Mouse (Mus musculus) neural tube, embryonic 11.5 days (tissue): Measurements from ENCODE around the gene Gse1. TPM values are rescaled to one million over a fixed set of nuclear protein-coding genes. Genes with fewer than 3 reads are reported as not detected.

Experiments
- ATAC-seq: fragments of 200-750 bp; cut with Nextera tagmentation; 2 replicates; pipeline ENCODE4 v1.8.0; 2017; ENCODE audit warnings: moderate number of reproducible peaks, mild to moderate bottlenecking, moderate TSS enrichment, moderate library complexity; ENCODE audit not compliant: insufficient read depth, low FRiP score, low TSS enrichment
- DNase-seq: peaks from one replicate; pipeline ENCODE4 v3.0.0-alpha.2; 2015; ENCODE audit warnings: low spot score
- H3K27ac ChIP-seq: fragments of 300-500 bp; sonication (generic); 2 replicates; pipeline ENCODE4 v1.5.1; 2014; ENCODE audit warnings: low read depth, mild to moderate bottlenecking, low read length
- H3K27me3 ChIP-seq: fragments of 300-500 bp; sonication (generic); 2 replicates; pipeline ENCODE4 v1.6.1; 2014; ENCODE audit warnings: mild to moderate bottlenecking, low read length, mixed read lengths; ENCODE audit not compliant: control insufficient read depth, insufficient read depth
- H3K36me3 ChIP-seq: fragments of 300-500 bp; sonication (generic); 2 replicates; pipeline ENCODE4 v1.6.1; 2014; ENCODE audit warnings: mild to moderate bottlenecking, low read length, moderate library complexity, mixed read lengths; ENCODE audit not compliant: control insufficient read depth, insufficient read depth
- H3K4me1 ChIP-seq: fragments of 300-500 bp; sonication (generic); 2 replicates; pipeline ENCODE4 v1.6.1; 2014; ENCODE audit warnings: low read length, mixed read lengths; ENCODE audit not compliant: control insufficient read depth, insufficient read depth
- H3K4me2 ChIP-seq: fragments of 300-500 bp; sonication (generic); 2 replicates; pipeline ENCODE4 v1.6.1; 2014; ENCODE audit warnings: low read depth, mild to moderate bottlenecking, moderate library complexity
- H3K4me3 ChIP-seq: fragments of 300-500 bp; sonication (generic); 2 replicates; pipeline ENCODE4 v1.5.1; 2014; ENCODE audit warnings: low read depth, low read length
- H3K9ac ChIP-seq: fragments of 300-500 bp; sonication (generic); 2 replicates; pipeline ENCODE4 v1.6.1; 2014; ENCODE audit warnings: mild to moderate bottlenecking, low read length
- H3K9me3 ChIP-seq: fragments of 300-500 bp; sonication (generic); 2 replicates; pipeline ENCODE4 v1.6.1; 2016; ENCODE audit warnings: low read length; ENCODE audit not compliant: control insufficient read depth
- WGBS: fragments of 180-500 bp; shearing (Covaris S2); extraction: QIAGEN DNeasy Blood & Tissue Kit; methylation state at CpG from one replicate; pipeline ENCODE4 v1.1.7; 2014; 5-methylcytosine and 5-hydroxymethylcytosine counted together
- polyA plus RNA-seq: library from polyadenylated mRNA; unstranded; fragments of >200 nt; fragmentation: Nextera tagmentation; extraction: Ambion mirVana; gene quantifications from 2 replicates; pipeline ENCODE4 v1.2.1, GENCODE M21; 2014

Gene Gse1
- polyA plus RNA-seq, 1 experiment from 2014 or later = 33.5 TPM

GRCm38 (mm10) chr8:120188510-120188909 lies 39.7 kb upstream of the Gse1 start:
- peaks cover 21% of the 10 kb centered on the region for H3K4me1 ChIP-seq
- DNase-seq = no peak
- 84% methylated on average over 6 of the region's 6 CpGs for WGBS
- H3K4me3 ChIP-seq = no peak overlapping the region
- H3K36me3 ChIP-seq = no peaks in the 10 kb centered on the region
- no peaks in the 10 kb centered on the region for H3K27me3 ChIP-seq
- H3K9me3 ChIP-seq = no peaks in the 10 kb centered on the region
- no peak overlapping the region for H3K4me2 ChIP-seq
- ATAC-seq = no peak
- no peak overlapping the region for H3K27ac ChIP-seq
- no peak overlapping the region for H3K9ac ChIP-seq

- 82% methylated on average over 6 of the region's 6 CpGs for WGBS
- Histone ChIP-seq H3K27ac (no peak overlapping the region), H3K4me2 (no peak overlapping the region), H3K36me3 (no peaks in the 10 kb centered on the region), H3K9me3 (no peaks in the 10 kb centered on the region), H3K9ac (no peak overlapping the region), H3K27me3 (no peaks in the 10 kb centered on the region), H3K4me1 (peaks cover 17% of the 10 kb centered on the region), H3K4me3 (no peak overlapping the region)
- ATAC-seq (no peak), DNase-seq (no peak)
Measured at GRCm38 (mm10) chr8:120189440-120189839, 38.8 kb upstream of the Gse1 start.

DNA sequence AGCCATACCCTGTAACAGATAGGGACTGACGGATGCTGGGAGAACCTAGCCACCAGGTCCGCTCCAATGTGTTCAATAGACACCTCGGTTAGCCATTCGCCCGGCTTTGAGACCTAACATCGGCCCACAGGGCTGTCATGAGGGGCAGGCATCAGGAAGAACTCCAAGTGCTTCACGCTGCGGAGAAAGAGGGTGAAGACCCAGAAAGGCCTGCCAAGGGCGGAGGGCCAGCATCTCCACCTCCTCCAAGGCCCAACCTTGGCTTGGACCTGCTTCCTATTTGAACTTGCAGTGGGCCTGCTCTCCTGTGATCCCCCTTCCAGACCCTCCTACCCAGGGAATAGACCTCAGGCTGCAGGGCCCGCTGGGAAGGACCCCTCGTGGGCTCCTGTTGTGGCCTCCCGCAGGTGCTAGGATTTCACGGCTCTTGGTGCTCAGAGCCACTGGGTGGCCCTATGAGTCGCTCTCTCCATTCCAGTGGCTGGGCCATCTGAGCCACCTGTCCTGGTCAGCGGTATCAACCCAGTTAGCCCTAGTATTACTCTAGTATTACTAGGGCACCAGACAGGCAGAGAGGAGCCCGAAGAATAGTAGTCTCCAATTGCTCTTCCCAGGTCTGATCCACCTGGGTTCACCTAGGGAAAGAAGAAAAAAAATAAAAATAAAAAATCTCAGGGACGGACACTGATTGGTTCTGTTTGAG lies 38.0 kb upstream of the Gse1 start:
- 78% methylated on average over 17 of the region's 17 CpGs for WGBS
- no peak for ATAC-seq

GRCm38 (mm10) chr8:120190810-120191413 lies 37.3 kb upstream of the Gse1 start:
- peak; percentile 69 for DNase-seq
- no peak overlapping the region for H3K4me3 ChIP-seq

More for the DNA sequence above, 38.0 kb upstream of the Gse1 start:
- Histone ChIP-seq H3K4me2 (no peak overlapping the region), H3K9ac (no peak overlapping the region), H3K27me3 (no peaks in the 10 kb centered on the region), H3K9me3 (no peaks in the 10 kb centered on the region), H3K27ac (no peak overlapping the region), H3K36me3 (no peaks in the 10 kb centered on the region), H3K4me3 (no peak overlapping the region), H3K4me1 (peaks cover 10% of the 10 kb centered on the region)
- DNase-seq = no peak

GRCm38 (mm10) chr8:120191633-120192032 lies 36.6 kb upstream of the Gse1 start:
- no peaks in the 10 kb centered on the region for H3K27me3 ChIP-seq
- H3K4me1 ChIP-seq = no peaks in the 10 kb centered on the region; the same call in 1 of the 2 replicates
- no peaks in the 10 kb centered on the region for H3K36me3 ChIP-seq
- ATAC-seq (no peak), DNase-seq (no peak)
- no peak overlapping the region for H3K4me3 ChIP-seq
- no peak overlapping the region for H3K9ac ChIP-seq
- WGBS = 83% methylated on average over 5 of the region's 5 CpGs
- H3K4me2 ChIP-seq = peak overlapping the region; percentile 24; the same call in 1 of the 2 replicates
- no peaks in the 10 kb centered on the region for H3K9me3 ChIP-seq
- H3K27ac ChIP-seq = 0 out of 2 replicates have a peak overlapping the region, but pooled peaks have one; percentile 72

More at GRCm38 (mm10) chr8:120190810-120191413, 37.3 kb upstream of the Gse1 start:
- Histone ChIP-seq H3K36me3 (no peaks in the 10 kb centered on the region), H3K27ac (peak overlapping the region; percentile 72), H3K4me1 (peaks cover 4% of the 10 kb centered on the region), H3K9me3 (no peaks in the 10 kb centered on the region), H3K9ac (no peak overlapping the region), H3K27me3 (no peaks in the 10 kb centered on the region), H3K4me2 (peak overlapping the region; percentile 18)
- 36% methylated on average over 20 of the region's 20 CpGs for WGBS
- peak; percentile 71 for ATAC-seq

DNA sequence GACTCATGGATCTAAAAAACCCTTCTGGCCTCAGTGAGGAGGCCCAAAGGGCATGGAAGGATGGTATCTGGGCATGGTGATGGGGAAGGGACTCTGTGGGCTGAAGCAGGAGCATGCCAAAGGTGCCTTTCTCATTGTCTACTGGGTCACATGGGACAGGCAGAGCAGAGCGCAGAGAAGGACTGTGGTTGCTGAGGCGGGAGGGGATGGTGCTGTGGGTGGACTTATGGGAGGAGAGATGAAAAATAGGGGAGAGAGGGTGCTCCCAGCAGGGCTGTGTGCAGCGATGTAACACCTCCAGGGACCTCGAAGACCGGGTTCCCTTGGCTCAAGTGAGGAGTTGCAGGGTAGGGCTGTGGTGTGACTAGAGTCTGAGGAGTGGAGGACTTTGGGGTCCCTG lies 36.1 kb upstream of the Gse1 start:
- no peak for ATAC-seq
- no peaks in the 10 kb centered on the region for H3K27me3 ChIP-seq
- no peak for DNase-seq
- H3K4me1 ChIP-seq = no peaks in the 10 kb centered on the region
- 98% methylated on average over 5 of the region's 5 CpGs for WGBS
- H3K4me3 ChIP-seq = no peak overlapping the region
- H3K4me2 ChIP-seq = no peak overlapping the region; the same call in 1 of the 2 replicates
- no peak overlapping the region for H3K9ac ChIP-seq
- no peaks in the 10 kb centered on the region for H3K9me3 ChIP-seq
- no peaks in the 10 kb centered on the region for H3K36me3 ChIP-seq
- no peak overlapping the region for H3K27ac ChIP-seq

DNA sequence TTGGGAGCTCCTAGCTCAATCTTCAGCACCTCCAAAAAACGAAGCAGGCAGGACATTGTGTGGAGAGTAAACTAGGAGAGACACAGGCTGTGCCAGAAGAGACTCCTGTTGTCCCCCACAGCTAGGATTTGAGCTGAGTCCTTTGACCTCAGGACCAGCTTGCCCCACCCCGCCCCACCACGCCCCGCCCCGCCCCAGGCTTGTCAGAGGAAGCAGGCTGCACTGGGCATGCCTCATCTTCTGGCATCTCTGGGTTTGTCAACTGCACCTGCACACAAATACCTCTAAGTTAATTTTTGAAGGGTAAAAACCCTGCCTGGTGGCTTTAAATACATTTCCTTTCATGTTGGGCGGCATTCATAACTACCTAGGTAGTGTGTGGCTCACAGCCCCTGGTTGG lies 26.9 kb upstream of the Gse1 start:
- Histone ChIP-seq H3K27ac (no peak overlapping the region), H3K4me1 (no peaks in the 10 kb centered on the region), H3K36me3 (no peaks in the 10 kb centered on the region), H3K9me3 (no peaks in the 10 kb centered on the region), H3K4me3 (no peak overlapping the region), H3K9ac (no peak overlapping the region; the same call in 1 of the 2 replicates), H3K27me3 (no peaks in the 10 kb centered on the region), H3K4me2 (no peak overlapping the region)
- ATAC-seq (no peak), DNase-seq (no peak)
- 87% methylated on average over 6 of the region's 6 CpGs for WGBS

DNA sequence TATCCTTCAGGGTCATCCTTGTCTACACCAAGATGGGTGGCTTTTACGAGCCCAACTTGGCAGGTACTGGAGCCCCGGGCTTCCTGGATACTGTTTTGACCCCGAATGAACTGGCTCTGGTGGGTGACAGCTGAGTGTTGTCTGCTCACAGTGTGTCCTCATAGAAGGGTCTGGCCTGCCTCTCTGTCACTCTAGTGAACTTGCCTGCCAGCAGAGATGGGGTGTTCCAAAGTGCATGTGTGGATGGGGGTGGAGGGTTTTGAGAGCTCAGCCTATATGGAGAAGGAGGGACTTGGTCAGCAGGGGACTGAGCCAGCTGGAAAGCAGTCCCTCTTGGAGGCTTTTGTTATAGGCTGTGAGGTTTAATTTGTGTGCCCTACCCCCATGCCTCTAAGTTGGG lies 25.7 kb upstream of the Gse1 start:
- Histone ChIP-seq H3K36me3 (no peaks in the 10 kb centered on the region), H3K4me3 (no peak overlapping the region), H3K27ac (no peak overlapping the region), H3K9ac (no peak overlapping the region), H3K4me1 (no peaks in the 10 kb centered on the region), H3K27me3 (no peaks in the 10 kb centered on the region), H3K9me3 (no peaks in the 10 kb centered on the region), H3K4me2 (no peak overlapping the region)
- no peak for DNase-seq
- 81% methylated on average over 3 of the region's 3 CpGs for WGBS
- no peak for ATAC-seq
